Mouse (Mus musculus) brain, embryonic 14.5 days (tissue): Measurements from ENCODE around the gene Pi4kb.

Experiments
- CTCF ChIP-seq: fragments of 200-500 bp; IDR thresholded peaks from 2 replicates; pipeline ENCODE4 v1.5.1; 2012; ENCODE audit warnings: inconsistent platforms, mild to moderate bottlenecking, moderate library complexity, borderline replicate concordance; ENCODE audit not compliant: insufficient read depth, insufficient read length; ENCODE audit errors: extremely low read depth
- POLR2A ChIP-seq: fragments of 200-500 bp; IDR thresholded peaks from 2 replicates; pipeline ENCODE4 v1.6.1; 2012; ENCODE audit warnings: mild to moderate bottlenecking, inconsistent platforms, borderline replicate concordance; ENCODE audit not compliant: poor library complexity, insufficient read depth, insufficient read length, severe bottlenecking; ENCODE audit errors: extremely low read depth

- TF ChIP-seq CTCF (no peak), POLR2A (no peak)
Measured at GRCm38 (mm10) chr3:94985513-94985912, 11.0 kb downstream of the Pi4kb start.
